Comparison of ENCODE assay signal across 10 mouse cellular contexts in genomic region chr2:72981441-72982109, GRCm38 (mm10). TPM values are rescaled to one million over a fixed set of nuclear protein-coding genes. Genes with fewer than 3 reads are reported as not detected.
DNase-seq lines count a peak whose midpoint lies in the region; ATAC-seq and TF ChIP-seq lines count a peak whose summit lies in the region.
"Had no signal": no experiment of that assay in that cellular context is flagged by ENCODE, and none has a peak within 500 bp of the region (broad histone marks: within the 10 kb centered on the region; RNA-seq: fewer than 3 reads in every experiment).

No protein-coding gene starts in this region.

- H3K9ac ChIP-seq in lung, embryonic 16.5 days (ENCODE audit: low read length), result no peak overlapping the region
- no peak overlapping the region for H3K9ac ChIP-seq in embryonic facial prominence, embryonic 15.5 days
- H3K9ac ChIP-seq in limb, embryonic 11.5 days (ENCODE audit: low read length), result no peak overlapping the region
- H3K9ac ChIP-seq in stomach, embryonic 14.5 days (replicated peaks; ENCODE audit: low read depth, low read length), result no peak overlapping the region

- peak overlapping the region; percentile 100; the same call in 1 of the 2 replicates for H3K27ac ChIP-seq in lung, embryonic 16.5 days (ENCODE audit: low read length)
- peak overlapping the region; percentile 100; the same call in 1 of the 2 replicates for H3K27ac ChIP-seq in embryonic facial prominence, embryonic 15.5 days (replicated peaks)
- H3K27ac ChIP-seq in limb, embryonic 11.5 days (replicated peaks; ENCODE audit: low read depth, low read length), result no peak overlapping the region; the same call in 1 of the 2 replicates
- peak overlapping the region; percentile 100; the same call in 1 of the 2 replicates for H3K27ac ChIP-seq in stomach, embryonic 14.5 days (ENCODE audit: low read length)
- no peak overlapping the region for H3K27ac ChIP-seq in cerebellum, adult 2 months (ENCODE audit: insufficient read depth, low read length)

- H3K27me3 ChIP-seq in lung, embryonic 16.5 days (ENCODE audit: control insufficient read depth, insufficient read depth, low read depth, low read length), result no peaks in the 10 kb centered on the region
- no peaks in the 10 kb centered on the region for H3K27me3 ChIP-seq in embryonic facial prominence, embryonic 15.5 days
- H3K27me3 ChIP-seq in limb, embryonic 11.5 days (ENCODE audit: control insufficient read depth, insufficient read depth, low read length), result no peaks in the 10 kb centered on the region
- H3K27me3 ChIP-seq in stomach, embryonic 14.5 days (ENCODE audit: control insufficient read depth, insufficient read depth, low read length), result no peaks in the 10 kb centered on the region
- H3K27me3 ChIP-seq in cerebellum, adult 2 months (ENCODE audit: control insufficient read depth, insufficient read depth, low read length), result no peaks in the 10 kb centered on the region

- H3K4me3 ChIP-seq in lung, embryonic 16.5 days (ENCODE audit: low read length), result no peak overlapping the region; the same call in 1 of the 2 replicates
- peak overlapping the region; percentile 97 for H3K4me3 ChIP-seq in embryonic facial prominence, embryonic 15.5 days (replicated peaks)
- H3K4me3 ChIP-seq in limb, embryonic 11.5 days (ENCODE audit: low read depth, low read length), result peak overlapping the region; percentile 90; the same call in 1 of the 2 replicates
- H3K4me3 ChIP-seq in stomach, embryonic 14.5 days (ENCODE audit: low read depth, low read length), result peak overlapping the region; percentile 98
- H3K4me3 ChIP-seq in cerebellum, adult 2 months (replicated peaks; ENCODE audit: insufficient read depth, low read depth, low read length), result no peak overlapping the region

- DNase-seq in lung, postnatal 4 days, result no peak
- no peak for DNase-seq in limb, embryonic 11.5 days (ENCODE audit: low spot score)
- DNase-seq in cerebellum, adult 2 months, result no peak
- DNase-seq in spleen, postnatal 10 days (ENCODE audit: low spot score in 2 of 2), result no peak
- DNase-seq in urinary bladder, adult 2 months (ENCODE audit: low spot score), result no peak
- DNase-seq: layer of hippocampus, postnatal 36 days had no signal

- no peaks in the 10 kb centered on the region for H3K9me3 ChIP-seq in lung, embryonic 16.5 days (ENCODE audit: control insufficient read depth, low read length)
- no peaks in the 10 kb centered on the region for H3K9me3 ChIP-seq in embryonic facial prominence, embryonic 15.5 days (replicated peaks)
- H3K9me3 ChIP-seq in limb, embryonic 11.5 days (ENCODE audit: control insufficient read depth, low read length), result no peaks in the 10 kb centered on the region
- H3K9me3 ChIP-seq in stomach, embryonic 14.5 days (ENCODE audit: control insufficient read depth, low read depth, low read length), result no peaks in the 10 kb centered on the region

- no peaks in the 10 kb centered on the region for H3K36me3 ChIP-seq in lung, embryonic 16.5 days (ENCODE audit: control insufficient read depth, insufficient read depth, low read length)
- H3K36me3 ChIP-seq in embryonic facial prominence, embryonic 15.5 days, result no peaks in the 10 kb centered on the region
- H3K36me3 ChIP-seq in limb, embryonic 11.5 days (ENCODE audit: control insufficient read depth, insufficient read depth, low read length), result no peaks in the 10 kb centered on the region
- H3K36me3 ChIP-seq in stomach, embryonic 14.5 days (ENCODE audit: control insufficient read depth, insufficient read depth, low read length), result no peaks in the 10 kb centered on the region

- WGBS in lung, embryonic 16.5 days, result 73% methylated on average over 9 of the region's 9 CpGs
- 74% methylated on average over 9 of the region's 9 CpGs for WGBS in embryonic facial prominence, embryonic 15.5 days
- 85% methylated on average over 9 of the region's 9 CpGs for WGBS in limb, embryonic 11.5 days
- WGBS in stomach, embryonic 14.5 days, result 76% methylated on average over 9 of the region's 9 CpGs
- 64% methylated on average over 9 of the region's 9 CpGs for WGBS in cerebellum, adult 2 months

- H3K4me1 ChIP-seq in lung, embryonic 16.5 days (replicated peaks; ENCODE audit: control insufficient read depth, insufficient read depth, low read length), result peaks cover 5% of the 10 kb centered on the region; the same call in 1 of the 2 replicates
- peaks cover 3% of the 10 kb centered on the region for H3K4me1 ChIP-seq in embryonic facial prominence, embryonic 15.5 days
- H3K4me1 ChIP-seq in limb, embryonic 11.5 days (ENCODE audit: control insufficient read depth, insufficient read depth, low read length), result peaks cover 9% of the 10 kb centered on the region; the same call in 1 of the 2 replicates
- no peaks in the 10 kb centered on the region for H3K4me1 ChIP-seq in stomach, embryonic 14.5 days (ENCODE audit: control insufficient read depth, insufficient read depth, low read length)
- no peaks in the 10 kb centered on the region; the same call in 1 of the 2 replicates for H3K4me1 ChIP-seq in cerebellum, adult 2 months (ENCODE audit: control insufficient read depth, insufficient read depth, low read length)

- ATAC-seq in lung, embryonic 16.5 days (ENCODE audit: low read depth), result no peak
- ATAC-seq in embryonic facial prominence, embryonic 15.5 days (ENCODE audit: insufficient number of reproducible peaks, low FRiP score, low TSS enrichment, low read depth), result no peak
- no peak for ATAC-seq in limb, embryonic 11.5 days (ENCODE audit: insufficient number of reproducible peaks, low FRiP score, low TSS enrichment, low read depth)
- ATAC-seq in stomach, embryonic 14.5 days (ENCODE audit: insufficient number of reproducible peaks, insufficient read depth, low FRiP score, low read depth), result no peak

- TF ChIP-seq CTCF in cerebellum, adult 2 months (IDR thresholded peaks at IDR 0.05; ENCODE audit: borderline replicate concordance, insufficient read depth, low read depth, low read length), result no peak

- TF ChIP-seq POLR2A in cerebellum, adult 2 months (IDR thresholded peaks at IDR 0.05; ENCODE audit: borderline replicate concordance, insufficient read depth, low read length), result no peak

- H3K4me2 ChIP-seq in lung, embryonic 16.5 days (ENCODE audit: low read depth, low read length), result peak overlapping the region; percentile 72
- peak overlapping the region; percentile 61; the same call in 1 of the 2 replicates for H3K4me2 ChIP-seq in embryonic facial prominence, embryonic 15.5 days (replicated peaks)
- peak overlapping the region; percentile 70 for H3K4me2 ChIP-seq in limb, embryonic 11.5 days (ENCODE audit: low read depth, severe bottlenecking)
- H3K4me2 ChIP-seq in stomach, embryonic 14.5 days (replicated peaks; ENCODE audit: low read depth, low read length), result peak overlapping the region; percentile 50

RNA-seq across cellular contexts. Expression of gene Sp3, which starts 1.3 kb away (rescaled TPM):
- polyA plus RNA-seq in lung, embryonic 16.5 days (2015; fragmentation: Nextera tagmentation; extraction: Ambion mirVana), result 59.4 TPM in 2 replicates
- 52.0 and 58.8 TPM in 2 replicates for polyA plus RNA-seq in embryonic facial prominence, embryonic 15.5 days (2015; fragmentation: Nextera tagmentation; extraction: Ambion mirVana)
- polyA plus RNA-seq in limb, embryonic 11.5 days (2014; fragmentation: Nextera tagmentation; extraction: Ambion mirVana), result 71.6 and 82.9 TPM in 2 replicates
- 66.9 and 70.3 TPM in 2 replicates for polyA plus RNA-seq in stomach, embryonic 14.5 days (2014; fragmentation: Nextera tagmentation; extraction: Ambion mirVana)
- polyA plus RNA-seq in cerebellum, adult 2 months (2012; rRNA removed), result 25.9 and 30.6 TPM in 2 replicates
- 26.1 and 28.5 TPM in 2 replicates for polyA plus RNA-seq in urinary bladder, adult 2 months (2012; rRNA removed)

RNA-seq across cellular contexts. Expression of gene Gm11084, which starts 4.9 kb away (rescaled TPM):
- polyA plus RNA-seq in lung, embryonic 16.5 days (2015; fragmentation: Nextera tagmentation; extraction: Ambion mirVana), result not detected in 2 replicates
- polyA plus RNA-seq in embryonic facial prominence, embryonic 15.5 days (2015; fragmentation: Nextera tagmentation; extraction: Ambion mirVana), result not detected in 2 replicates
- not detected in 2 replicates for polyA plus RNA-seq in limb, embryonic 11.5 days (2014; fragmentation: Nextera tagmentation; extraction: Ambion mirVana)
- polyA plus RNA-seq in stomach, embryonic 14.5 days (2014; fragmentation: Nextera tagmentation; extraction: Ambion mirVana), result not detected in 2 replicates
- polyA plus RNA-seq in cerebellum, adult 2 months (2012; rRNA removed), result not detected in 2 replicates
- polyA plus RNA-seq in urinary bladder, adult 2 months (2012; rRNA removed), result not detected in 2 replicates
- polyA plus RNA-seq: spleen, adult 2 months had no signal

Comparison
In these comparisons a context has a peak if more than half of its experiments do, and no peak if none do; other contexts are left out.
1. H3K27ac ChIP-seq: peak in lung, embryonic 16.5 days (single experiment), embryonic facial prominence, embryonic 15.5 days (single experiment) and stomach, embryonic 14.5 days (single experiment); none in limb, embryonic 11.5 days (single experiment) and cerebellum, adult 2 months (single experiment).
2. H3K4me3 ChIP-seq: peak in embryonic facial prominence, embryonic 15.5 days (single experiment), limb, embryonic 11.5 days (single experiment) and stomach, embryonic 14.5 days (single experiment); none in lung, embryonic 16.5 days (single experiment) and cerebellum, adult 2 months (single experiment).
3. Peak in every context shown above with its lines, with median percentiles within 50 percentile points of each other: H3K4me2 ChIP-seq.